Mouse (Mus musculus): Measurements from ENCODE around the gene Wdr83os.

DNA sequence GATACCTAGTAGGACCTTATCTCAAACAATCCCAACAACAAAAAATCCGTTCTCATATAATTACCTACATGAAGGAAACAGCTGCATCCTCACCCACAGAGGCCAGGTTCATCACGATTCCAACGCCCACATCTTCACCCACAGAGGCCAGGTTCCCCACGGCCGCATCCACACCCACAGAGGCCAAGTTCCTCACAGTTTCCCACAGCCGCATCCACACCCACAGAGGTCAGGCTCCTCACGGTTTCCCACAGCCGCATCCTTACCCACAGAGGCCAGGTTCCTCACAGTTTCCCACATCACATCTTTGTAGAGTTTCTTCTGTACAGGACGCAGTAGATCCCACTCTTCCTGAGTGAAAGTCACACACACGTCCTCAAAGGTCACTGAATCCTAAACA, 32.7 kb downstream of the Wdr83os start:
- TF ChIP-seq MXI1 (IDR thresholded peaks at IDR 0.05; ENCODE audit: low read depth, low read length) (no peak), POLR2A (IDR thresholded peaks at IDR 0.05; ENCODE audit: low read depth, low read length) (no peak), CTCF (conservative IDR thresholded peaks at IDR 0.05 in 1 of 2, IDR thresholded peaks at IDR 0.05 in 1 of 2; ENCODE audit: low read depth in 2 of 2, low read length in 2 of 2) (no peak), ZNF384 (IDR thresholded peaks at IDR 0.05; ENCODE audit: low read depth, low read length) (no peak), EP300 (IDR thresholded peaks at IDR 0.05; ENCODE audit: low read length) (no peak)
